Mouse (Mus musculus) c-Kit-positive CD71-positive TER-119-negative erythroid progenitor cells, embryonic 14.5 days (primary cell): ENCODE measurements around the gene Zswim1.
"Not testable (repeated sequence)": the region's sequence is repeated elsewhere in the genome, so short reads cannot be mapped to it uniquely, and the experiment has no call there.

Source experiments
- DNase-seq: peaks from one replicate; pipeline ENCODE4 v3.0.0-alpha.2; 2013; ENCODE audit warnings: low read depth

Gene Zswim1

DNA sequence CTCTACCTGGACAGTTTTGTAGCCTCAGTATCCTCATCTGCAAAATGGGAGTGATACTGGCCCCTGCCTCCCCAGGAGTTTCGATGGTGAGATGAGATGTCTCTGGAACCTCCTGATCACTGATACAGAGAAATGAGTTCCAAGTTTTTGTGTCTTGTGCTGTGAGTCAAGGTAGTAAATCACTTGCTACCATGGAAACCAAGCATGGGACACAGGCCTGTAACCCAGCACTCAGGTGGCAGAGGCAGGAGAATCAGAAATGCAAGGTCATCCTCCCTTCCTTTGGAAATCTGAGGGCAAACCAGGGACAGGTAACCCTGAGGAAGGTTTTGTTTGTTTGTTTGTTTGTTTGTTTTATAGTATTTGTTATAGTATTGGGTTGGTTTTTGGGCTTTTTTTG is 6.6 kb downstream of the Zswim1 start:
- DNase-seq = no peak

DNA sequence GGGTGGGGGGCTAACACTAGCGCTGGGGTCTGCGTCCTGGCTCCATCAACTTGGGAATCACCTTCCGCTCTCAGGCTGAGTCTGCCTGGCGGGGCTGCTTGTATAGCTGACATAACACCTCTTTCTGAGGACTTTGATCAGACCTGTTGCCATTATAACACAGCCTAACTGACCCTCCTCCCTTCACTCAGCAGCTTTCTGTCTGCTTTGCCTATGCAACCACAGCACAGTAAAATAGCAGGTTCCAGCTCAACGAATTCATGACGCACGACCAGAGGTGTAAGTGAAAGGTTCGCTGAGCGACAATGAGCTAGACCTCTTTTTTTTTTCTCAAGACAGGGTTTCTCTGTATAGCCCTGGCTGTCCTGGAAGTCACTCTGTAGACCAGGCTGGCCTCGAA is 8.5 kb downstream of the Zswim1 start:
- no peak for DNase-seq

- DNase-seq = no peak
These were observed 9.7 kb downstream of the Zswim1 start for GRCm38 (mm10) chr2:164832032-164832747.

- DNase-seq = peak; percentile 67
These were observed 10.3 kb downstream of the Zswim1 start, which contains the start of gene Ctsa for GRCm38 (mm10) chr2:164832748-164833301. Gene Ctsa (plus strand): TSS chr2:164832873.

GRCm38 (mm10) chr2:164833314-164833959 is 11.0 kb downstream of the Zswim1 start, which contains the start of gene Neurl2:
Gene Neurl2 (minus strand): TSS chr2:164833456.
- DNase-seq = peak; percentile 92

DNA sequence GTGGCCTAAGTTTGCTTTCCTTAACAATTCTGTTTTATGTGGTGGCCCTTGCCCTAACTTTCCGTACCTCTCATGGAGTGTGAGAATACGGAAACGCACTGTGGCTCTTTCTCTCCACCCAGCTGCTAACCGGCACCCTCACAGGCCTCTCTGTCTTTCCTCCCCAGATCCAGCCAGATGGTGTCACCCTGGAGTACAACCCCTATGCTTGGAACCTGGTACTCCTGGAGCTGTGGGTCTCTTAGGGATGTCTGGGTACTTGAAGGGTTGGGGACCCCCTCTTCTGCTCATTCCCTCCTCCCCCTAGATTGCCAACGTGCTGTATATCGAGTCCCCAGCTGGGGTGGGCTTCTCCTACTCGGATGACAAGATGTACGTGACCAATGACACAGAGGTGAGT is 12.0 kb downstream of the Zswim1 start:
- no peak for DNase-seq

DNA sequence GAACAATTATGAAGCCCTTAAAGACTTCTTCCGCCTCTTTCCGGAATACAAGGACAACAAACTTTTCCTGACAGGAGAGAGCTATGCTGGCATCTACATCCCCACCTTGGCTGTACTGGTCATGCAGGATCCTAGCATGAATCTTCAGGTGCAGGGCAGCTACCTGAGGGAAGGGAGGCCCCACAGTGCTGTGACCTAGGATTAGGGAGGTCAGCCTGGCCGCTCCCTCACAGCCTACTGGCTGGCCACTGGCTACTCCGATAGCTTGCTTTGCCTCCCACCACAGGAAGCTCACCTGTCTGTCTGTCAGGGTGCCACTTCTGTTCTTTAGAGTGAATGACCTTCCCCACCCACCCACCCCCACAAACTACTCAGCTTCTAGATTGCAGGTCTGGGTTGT is 12.7 kb downstream of the Zswim1 start:
- DNase-seq = no peak

GRCm38 (mm10) chr2:164845782-164846181 is 23.3 kb downstream of the Zswim1 start:
- DNase-seq = no peak

DNA sequence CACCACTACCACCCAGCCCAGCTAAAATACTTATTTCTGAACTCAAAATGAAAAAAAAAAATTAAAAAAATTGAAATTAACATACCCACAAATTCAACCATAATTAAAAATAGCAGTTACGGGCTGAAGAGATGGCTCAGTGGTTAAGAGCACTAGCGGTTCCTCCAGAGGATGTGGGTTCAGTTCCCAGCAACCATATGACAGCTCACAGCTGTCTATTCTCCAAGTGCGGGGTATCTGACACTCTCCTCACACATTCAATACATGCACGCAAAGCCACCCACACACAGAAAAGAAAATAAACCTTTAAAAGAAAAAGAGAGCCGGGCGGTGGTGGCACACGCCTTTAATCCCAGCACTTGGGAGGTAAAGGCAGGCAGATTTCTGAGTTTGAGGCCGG is 27.6 kb downstream of the Zswim1 start:
- no peak for DNase-seq

GRCm38 (mm10) chr2:164855572-164855971 is 33.1 kb downstream of the Zswim1 start:
- not testable (repeated sequence) for DNase-seq

DNA sequence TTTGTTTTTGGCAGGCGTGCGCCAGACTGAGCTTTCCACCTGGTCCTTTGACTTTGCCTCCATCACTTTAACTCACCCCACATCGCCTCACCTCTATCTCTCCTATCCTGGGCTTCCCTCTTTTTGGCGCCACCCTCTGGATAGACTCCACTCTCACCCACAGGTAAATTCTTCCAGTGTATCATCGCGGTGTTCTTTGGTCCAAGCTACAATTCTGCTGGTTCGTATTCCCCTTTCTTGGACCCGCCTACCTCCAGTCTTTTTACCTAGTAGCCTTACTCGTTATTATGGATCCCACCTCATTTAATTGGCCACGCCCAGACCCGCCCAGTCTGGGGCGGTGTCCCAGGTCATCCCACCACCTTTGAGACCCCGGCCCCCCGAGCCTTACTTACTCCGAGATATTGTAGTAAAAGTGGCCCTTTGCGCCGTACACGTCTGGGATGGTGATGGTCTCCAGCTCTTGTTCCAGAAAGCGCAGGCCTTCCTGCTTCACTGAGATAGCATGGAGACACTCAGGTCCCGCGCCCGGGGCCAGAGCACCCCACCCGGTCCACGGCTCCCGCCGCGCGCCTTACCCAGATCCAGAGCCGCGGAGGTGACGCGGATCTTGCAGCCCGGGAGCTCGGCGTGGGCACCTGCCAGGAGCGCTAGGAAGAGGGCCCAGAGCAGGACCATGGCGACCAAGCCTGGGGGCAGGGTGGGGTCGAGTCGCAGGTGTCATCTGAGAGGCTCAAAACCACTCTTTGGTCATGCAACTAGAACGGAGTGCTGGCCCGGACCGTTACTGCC is 34.0 kb downstream of the Zswim1 start:
- no peak for DNase-seq

GRCm38 (mm10) chr2:164857101-164857821 is 34.8 kb downstream of the Zswim1 start, which contains the start of gene Pltp:
Gene Pltp (minus strand): TSS chr2:164857711.
- no peak for DNase-seq

DNA sequence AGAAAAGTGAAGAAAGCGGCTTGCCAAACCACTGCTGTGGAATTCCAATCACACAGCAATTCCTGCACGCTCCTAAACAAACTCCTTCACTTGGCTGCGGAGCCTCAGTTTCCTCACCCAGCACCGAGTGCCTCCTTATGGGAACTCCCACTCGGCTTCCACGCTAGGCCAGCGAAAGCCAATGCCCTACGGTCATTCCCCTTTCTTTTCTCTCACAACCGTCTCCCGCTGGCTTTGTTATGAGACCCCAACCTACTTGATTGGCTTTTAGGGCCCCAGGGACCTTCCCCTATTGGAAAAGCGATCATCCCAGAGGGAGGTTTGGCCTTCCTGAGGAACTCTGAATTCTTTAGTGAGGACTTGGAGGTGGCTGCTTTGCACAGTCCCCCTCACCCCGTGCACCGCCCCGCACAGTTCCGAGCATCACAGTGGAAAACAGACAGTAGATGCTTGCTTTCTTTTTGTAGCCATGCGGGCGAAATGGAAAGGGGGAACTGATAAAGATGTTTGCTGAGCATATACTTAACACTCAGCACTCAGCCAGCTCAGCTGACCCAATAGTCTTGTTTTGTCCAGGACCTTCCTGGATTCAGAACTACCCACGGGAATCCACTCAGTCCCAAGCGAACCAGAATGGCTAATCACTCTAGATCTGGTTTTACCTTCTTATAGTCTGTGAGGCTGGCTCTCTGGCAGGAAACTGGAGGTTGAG is 35.5 kb downstream of the Zswim1 start:
- DNase-seq = no peak

DNA sequence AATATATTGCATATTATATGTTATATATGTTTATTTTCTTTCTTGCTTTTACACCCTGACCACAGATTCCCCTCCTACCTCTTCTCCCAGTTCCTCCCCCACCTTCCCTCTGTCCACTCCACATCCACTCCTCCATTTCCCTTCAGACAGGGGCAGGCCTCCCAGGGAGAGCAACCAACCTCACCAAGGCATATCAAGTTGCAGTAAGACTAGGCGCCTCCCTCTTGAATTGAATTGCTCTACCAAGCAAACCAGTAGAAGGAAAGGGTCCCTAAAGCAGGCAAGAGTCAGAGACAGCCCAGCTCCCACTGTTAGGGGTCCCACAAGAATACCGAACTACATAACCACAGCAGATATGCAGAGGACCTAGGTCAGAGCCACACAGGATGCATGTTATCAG is 36.7 kb downstream of the Zswim1 start:
- no peak for DNase-seq

DNA sequence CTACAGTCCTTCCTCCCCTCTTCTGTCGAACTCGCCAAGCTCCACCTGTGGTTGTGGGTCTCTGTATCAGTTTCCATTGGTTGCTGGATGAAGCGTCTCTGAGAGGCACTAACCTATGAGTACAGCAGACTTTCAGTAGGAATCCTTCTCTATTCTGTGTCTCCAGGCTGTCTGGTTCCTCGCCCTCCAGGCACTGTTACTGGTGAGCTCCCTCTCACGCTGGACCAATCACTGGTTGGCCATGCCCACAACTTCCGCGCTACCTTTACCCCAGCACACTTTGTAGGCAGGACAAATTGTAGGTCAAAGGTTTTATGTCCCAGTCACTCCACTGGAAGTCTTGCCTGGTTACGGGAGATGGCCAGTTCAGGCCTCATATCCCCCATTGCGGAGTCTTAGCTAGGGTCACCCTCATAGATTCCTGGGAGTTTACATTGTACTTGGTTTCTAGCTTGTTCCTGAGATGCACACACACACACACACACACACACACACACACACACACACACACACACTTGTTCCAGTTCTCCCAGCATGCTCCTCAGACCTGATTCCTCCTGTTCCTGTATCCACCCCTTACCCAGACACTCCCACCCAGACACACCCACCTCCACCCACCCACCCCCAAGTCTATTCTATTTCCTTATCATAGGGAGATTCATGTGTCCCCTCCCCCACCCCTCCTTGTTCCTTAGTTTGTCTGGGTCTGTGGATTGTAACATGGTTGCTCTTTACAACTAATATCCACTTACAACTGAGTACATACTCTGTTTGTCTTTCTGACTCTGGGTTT is 37.4 kb downstream of the Zswim1 start:
- no peak for DNase-seq

GRCm38 (mm10) chr2:164861094-164861493 is 38.6 kb downstream of the Zswim1 start:
- no peak for DNase-seq

GRCm38 (mm10) chr2:164862179-164862861 is 39.8 kb downstream of the Zswim1 start:
- no peak for DNase-seq

GRCm38 (mm10) chr2:164863411-164863810 is 40.9 kb downstream of the Zswim1 start:
- not testable (repeated sequence) for DNase-seq

GRCm38 (mm10) chr2:164864593-164864992 is 42.1 kb downstream of the Zswim1 start:
- no peak for DNase-seq
